Mouse (Mus musculus) kidney, postnatal 14 days (tissue): Measurements from ENCODE around the gene Sell.

Source experiments
- DNase-seq: peaks from one replicate; pipeline ENCODE4 v3.0.0; 2022; ENCODE audit warnings: mixed read lengths

Gene Sell

DNA sequence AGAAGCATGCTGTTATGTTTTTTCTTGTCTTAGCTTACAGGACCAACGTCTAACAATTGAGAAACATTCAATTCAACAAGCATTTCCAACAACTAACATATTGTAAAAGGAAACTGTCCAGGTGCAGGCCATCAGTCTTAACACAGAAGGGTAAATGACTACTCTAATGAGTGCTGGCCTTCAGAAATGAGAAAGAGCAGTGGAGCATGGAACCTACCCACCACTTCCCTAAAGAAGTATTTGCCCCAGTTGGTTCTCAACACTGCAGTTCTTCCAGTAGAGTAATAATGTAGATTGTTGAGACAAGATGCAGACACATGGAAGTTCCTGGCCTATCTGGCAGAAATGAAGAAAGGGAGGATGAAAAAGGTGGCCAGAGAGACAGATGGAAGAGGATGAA, 14.7 kb downstream of the Sell start:
- DNase-seq: no peak

GRCm38 (mm10) chr1:164077031-164077430, 15.2 kb downstream of the Sell start:
- DNase-seq: no peak

DNA sequence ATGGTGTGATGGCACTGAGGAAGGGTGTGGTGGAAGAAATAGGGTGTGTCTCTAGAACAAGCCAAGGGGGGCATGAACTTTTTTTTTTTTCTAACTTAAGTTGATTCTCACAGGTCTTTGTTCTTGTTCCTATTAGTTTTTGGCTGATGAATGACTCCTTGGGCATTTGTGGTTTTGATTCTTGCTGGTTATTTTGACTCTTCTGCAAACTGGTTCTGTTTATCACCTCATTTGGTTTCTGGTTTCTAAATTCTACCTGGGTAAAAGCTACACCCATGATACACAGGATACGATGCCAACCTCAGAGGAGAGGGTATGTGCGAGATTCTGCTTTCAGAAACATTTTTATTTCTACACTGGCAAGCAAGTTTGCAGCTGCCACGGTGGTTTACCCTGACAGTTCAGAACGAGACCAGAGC, 16.6 kb downstream of the Sell start:
- no peak for DNase-seq

- no peak for DNase-seq
Measured at GRCm38 (mm10) chr1:164079091-164079490, 17.3 kb downstream of the Sell start.

GRCm38 (mm10) chr1:164083046-164083445, 21.3 kb downstream of the Sell start:
- no peak for DNase-seq

DNA sequence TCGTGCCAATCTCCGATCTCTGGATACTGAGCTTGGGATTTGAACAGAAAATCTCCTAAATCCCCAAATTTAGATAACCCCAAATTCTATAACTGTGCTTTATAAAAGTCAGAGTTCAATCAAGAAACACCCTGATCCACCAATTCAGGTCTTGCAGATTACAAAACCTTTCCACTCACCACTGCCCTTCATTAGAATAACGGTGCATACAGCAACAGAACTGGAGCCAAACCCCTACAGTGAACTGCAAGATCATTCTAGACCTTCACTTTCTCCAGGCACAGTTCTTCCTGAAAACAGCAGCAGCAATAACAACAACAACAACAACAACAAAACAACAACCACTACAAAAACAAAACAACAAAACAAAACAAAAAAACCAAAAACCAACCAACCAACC, 25.0 kb downstream of the Sell start:
- DNase-seq: no peak

DNA sequence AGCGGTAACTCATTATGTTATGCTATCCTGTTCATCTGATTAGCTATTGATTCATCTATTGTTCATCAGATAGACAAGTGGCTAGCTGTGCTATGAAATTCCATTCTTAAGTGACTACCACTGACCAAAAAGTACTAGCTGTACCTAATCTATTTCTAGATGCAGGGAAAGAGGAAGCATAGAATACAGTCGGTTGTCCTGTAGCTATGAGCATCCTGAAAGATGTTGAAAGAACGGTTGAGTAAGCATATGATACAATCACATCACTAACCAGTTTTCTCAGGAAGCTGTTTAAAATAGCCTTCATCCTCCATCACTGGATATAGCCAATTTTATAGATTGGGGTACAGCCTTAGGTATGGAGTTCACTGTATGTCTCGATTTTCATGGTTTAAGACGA, 26.1 kb downstream of the Sell start:
- DNase-seq: no peak

DNA sequence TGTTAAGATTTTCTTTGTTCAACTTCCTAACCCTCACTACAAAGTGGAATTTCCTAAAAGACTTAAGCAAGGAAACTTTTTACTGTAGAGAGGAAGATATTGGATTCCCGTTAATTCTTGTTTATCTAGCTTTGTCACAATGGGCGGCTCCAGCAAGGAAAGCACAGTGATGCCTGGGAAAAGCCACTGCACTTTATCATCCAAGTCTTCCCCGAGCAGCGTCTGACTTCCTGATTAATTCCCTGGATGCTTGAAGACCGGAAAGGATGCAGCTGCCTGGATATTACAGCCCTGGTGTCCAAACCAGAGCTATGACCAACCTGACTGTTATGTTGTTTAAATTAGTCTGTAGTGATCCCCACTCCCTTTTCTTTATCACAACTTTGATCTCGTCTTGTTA, 35.0 kb downstream of the Sell start:
- peak; percentile 45 for DNase-seq

GRCm38 (mm10) chr1:164097911-164098310, 36.1 kb downstream of the Sell start:
- no peak for DNase-seq

DNA sequence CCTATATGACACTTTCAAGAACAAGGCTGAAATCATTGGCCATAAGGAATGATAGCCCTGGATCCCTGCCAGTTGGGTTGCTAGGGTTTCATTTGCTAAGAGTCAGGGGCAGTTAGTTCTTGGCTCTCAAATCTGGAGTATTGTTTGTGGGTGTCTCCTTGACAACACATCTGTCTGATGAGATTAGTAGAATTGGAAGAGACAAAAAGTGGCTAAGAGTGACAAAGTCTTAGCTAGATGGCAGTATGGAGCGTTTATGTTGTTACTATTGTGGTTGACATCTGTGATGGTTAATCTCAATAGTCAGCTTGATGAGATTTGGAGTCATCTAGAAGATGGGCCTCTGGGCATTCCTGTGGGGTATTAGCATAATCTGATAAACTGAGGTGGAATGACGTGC, 36.6 kb downstream of the Sell start:
- DNase-seq: no peak

DNA sequence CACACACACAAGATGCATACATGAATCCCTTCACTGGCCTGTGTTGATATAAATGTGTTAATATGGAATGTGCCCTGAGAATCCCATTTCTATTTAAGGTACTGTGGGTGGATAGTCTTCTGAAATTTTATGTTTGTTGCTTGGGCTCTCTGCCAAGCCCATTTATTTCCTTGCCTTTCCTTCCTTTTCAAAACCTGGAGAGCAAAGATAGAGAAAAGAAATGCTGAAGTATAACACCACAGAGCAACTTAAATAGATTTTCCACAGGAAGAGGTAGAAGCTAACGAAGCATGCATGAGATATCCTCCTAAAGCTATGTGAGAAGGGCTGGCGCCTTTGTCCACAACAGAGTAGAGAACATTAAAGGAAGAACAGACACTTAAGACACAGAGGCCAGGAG, 48.0 kb downstream of the Sell start:
- DNase-seq: peak; percentile 18

GRCm38 (mm10) chr1:164110591-164111329, 49.0 kb downstream of the Sell start:
- no peak for DNase-seq

DNA sequence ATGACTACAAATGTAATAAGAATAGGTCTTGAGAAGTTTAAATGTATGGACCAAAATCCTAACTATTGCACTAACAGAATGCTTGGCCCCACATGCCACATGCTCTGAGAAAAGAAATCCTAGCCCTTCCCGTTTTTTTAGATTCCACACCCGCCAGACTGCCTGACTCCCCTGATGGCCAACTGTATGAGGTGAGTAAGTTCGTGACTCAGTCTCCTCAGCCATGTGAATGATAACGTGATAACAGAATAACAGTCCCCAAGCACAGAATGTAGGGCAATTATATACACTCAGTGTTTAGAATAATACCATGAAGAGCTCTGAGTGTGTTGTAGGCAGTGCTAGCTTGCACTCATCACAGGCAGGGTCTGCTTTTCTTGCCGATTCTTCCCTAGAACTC, 52.5 kb downstream of the Sell start:
- DNase-seq: no peak

DNA sequence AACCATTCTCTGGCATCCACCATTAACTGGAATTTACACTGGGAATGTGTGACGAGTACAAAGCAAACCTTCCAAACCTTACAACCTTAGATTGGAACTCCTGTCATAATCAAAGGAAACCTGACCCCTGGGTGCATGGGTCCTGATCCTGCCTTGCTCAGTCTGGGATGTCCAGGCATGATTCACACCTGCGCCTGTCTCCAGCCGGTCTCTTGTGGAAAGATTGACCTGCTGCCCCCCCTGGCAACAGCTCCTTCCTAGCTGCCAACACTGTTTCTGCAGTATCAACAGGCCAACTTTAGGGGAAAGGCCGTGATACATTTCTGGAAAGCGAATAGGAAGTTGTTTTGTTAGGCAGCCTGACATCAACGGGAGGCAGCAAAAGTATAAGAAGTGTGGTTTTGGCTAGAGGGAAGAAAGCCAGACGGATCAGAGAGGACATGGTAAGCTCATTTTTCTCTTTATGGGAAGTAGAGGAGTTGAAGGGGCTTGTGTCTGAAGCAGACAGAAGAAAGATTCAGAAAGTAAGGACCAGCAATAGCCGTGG, 53.2 kb downstream of the Sell start, which contains the start of gene Selp:
Gene Selp, plus strand, starts transcription at position 318 of the 547 bp plus-strand sequence.
- DNase-seq: peak; percentile 38

DNA sequence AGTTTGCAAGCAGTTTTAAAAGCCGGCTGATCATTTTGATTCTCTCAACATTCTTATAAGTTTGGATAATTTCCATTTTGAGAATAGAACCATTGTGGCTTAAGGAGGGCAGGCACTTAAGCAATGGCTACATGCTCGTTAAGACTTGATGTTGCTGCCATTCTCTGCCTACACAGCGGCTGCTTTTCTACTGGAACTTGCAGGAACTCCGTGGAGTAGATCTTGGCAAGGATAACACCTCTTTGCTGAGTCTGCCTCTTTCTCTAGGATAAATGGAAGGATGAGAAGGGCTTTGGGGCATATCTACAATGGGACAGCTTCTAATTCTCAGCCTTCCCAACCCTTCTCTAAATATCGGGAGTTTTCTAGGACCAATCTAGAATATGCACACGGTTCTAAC, 53.9 kb downstream of the Sell start:
- no peak for DNase-seq

DNA sequence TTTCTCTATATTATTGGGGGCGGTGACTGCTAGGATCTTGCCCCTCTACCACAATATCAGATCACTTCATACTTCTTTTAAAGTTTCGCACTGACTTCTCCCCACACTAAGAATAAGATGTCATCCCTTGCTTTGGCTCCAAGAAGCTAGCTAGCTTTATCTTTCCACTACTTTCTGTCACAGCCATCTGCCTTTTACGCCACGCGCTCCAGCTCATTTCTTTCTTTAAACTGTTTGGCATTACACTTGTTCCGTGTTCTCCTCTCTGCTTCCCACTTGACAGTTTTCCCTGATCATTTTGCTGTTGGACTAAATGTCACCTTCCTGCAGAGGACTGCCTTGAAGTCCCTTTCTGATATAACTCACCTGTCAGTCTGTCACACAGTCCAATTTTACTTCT, 56.1 kb downstream of the Sell start:
- DNase-seq: no peak

GRCm38 (mm10) chr1:164119892-164120776, 58.4 kb downstream of the Sell start:
- DNase-seq: no peak

DNA sequence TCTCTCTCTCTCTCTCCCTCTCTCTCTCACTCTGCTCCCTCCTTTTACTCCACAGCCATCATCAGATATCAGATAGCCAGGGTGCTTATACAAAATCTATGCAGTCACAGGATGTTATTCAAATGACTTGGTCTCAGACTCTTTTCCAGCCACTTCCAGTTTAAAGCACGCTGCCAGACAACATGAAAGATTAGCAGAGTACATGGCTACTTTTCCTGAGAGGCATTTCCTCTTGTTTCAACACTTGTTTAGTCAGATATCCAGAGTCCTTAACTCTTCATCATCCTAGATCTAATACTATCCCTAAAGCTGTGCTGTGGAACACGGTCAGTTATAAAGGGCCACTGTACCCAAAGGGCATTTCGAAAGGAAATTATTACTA, 59.0 kb downstream of the Sell start:
- no peak for DNase-seq

GRCm38 (mm10) chr1:164123836-164124235, 62.1 kb downstream of the Sell start:
- no peak for DNase-seq

DNA sequence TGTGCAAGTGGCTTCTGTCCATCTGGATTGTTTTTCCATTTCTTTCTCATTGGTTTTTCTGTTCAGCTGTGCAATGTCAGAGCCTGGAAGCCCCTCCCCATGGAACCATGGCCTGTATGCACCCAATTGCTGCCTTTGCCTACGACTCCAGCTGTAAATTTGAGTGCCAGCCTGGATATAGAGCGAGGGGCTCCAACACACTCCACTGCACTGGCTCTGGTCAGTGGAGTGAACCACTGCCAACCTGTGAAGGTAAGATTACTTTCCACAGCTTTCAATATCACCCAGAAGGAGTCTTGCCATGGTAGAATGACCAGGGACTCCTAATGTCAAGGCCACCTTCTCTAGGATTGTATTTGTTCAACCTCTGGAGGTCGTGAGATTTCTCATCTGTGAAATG, 68.2 kb downstream of the Sell start:
- no peak for DNase-seq

DNA sequence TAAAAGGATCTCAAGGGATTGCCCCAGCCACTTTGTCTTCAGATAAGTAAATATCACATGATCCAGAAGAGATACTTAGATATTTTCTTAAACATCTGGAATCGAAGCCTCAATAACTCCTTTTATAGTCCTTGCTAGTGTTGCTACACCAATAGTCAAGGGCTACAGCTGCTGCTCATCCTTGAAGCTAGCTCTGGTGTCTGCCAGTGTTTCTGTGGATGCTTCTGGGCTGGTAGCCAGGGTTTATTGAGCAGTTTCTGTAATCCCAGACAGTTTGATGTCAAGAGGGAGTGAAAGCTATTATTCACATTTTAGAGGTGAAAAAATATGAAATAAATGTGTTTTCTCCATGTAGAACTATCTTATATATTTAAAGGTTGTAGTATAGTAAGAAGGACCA, 70.8 kb downstream of the Sell start:
- no peak for DNase-seq
